Mouse (Mus musculus): ENCODE data around the gene Gm42742. TPM values are rescaled to one million over a fixed set of nuclear protein-coding genes. Genes with fewer than 3 reads are reported as not detected.

Gene Gm42742
- total RNA-seq, 2 experiments from 2014 or later = 12.9 to 16.6 TPM

DNA sequence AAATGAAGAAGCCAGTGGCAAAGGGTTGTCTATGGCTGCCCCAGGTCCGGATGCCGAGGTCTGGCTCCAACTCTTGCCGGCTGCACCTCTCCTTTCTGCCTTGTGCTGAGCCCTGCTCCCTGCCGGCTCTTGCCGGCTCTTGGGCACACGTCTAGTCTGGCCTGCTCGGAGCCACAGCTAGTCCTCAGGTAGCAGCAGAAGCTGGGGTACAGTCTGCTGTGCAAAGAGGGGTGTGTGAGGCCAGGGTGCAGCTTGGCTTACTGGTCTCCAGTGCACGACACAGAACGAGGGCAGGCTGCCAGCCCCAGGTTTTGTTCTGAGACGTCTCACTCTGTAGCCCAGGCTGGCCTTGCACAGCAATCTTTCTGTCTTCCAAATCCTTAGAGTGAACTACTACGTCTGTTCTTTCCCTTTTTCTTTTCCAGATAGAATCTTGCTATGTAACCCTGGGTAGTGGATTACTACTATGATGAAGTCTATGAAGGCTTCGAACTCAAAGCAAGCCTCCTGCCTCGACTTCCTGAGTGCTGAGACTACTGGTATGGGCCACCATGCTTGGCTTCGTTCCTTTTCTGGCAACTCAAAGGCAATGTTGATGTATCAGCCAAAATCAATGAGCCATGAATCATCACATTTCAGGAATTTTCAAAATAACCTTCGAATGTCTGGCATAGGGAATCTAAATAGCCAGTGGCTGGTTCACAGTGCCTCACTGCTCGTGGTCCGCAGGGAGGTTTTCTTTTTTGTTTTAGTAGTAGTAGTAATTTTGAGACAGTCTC lies 11.4 kb downstream of the Gm42742 start:
- no peak for DNase-seq
- intact Hi-C loops (cut with DNase I) = loop anchor here (10.0 kb wide), 1 partner anchor 95 kb away; no protein-coding TSS in a partner anchor

GRCm38 (mm10) chr7:127008239-127009019 lies 12.5 kb downstream of the Gm42742 start:
- peak; percentile 48 to 58 for DNase-seq
- intact Hi-C loops (cut with DNase I) = no loop called here

GRCm38 (mm10) chr7:127007313-127008024 lies 13.4 kb downstream of the Gm42742 start:
- intact Hi-C loops (cut with DNase I) = no loop called here

GRCm38 (mm10) chr7:127004122-127004875 lies 16.6 kb downstream of the Gm42742 start:
- intact Hi-C loops (cut with DNase I) = no loop called here
- DNase-seq = no peak

More at GRCm38 (mm10) chr7:127007313-127008024, 13.4 kb downstream of the Gm42742 start:
- DNase-seq = no peak

DNA sequence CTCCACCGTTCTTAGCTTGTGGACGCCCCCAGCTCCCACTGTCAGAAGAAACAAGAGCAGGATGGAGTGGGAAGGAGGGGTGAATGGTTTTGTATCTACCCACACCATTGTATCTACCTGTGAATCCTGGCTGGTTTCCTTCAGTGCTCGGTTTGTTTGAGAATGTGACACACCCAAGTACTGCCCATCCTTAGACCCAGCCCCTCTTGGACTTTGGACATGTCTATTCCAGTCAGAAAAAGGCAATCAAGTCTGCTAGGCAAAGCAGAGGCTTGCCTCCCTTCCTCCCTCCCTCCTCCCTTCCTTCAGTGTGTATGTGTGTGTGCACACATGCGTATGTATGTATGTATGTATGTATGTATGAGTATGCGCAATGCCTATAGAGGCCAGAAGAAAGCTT lies 17.3 kb downstream of the Gm42742 start:
- intact Hi-C loops (cut with DNase I) = no loop called here
- DNase-seq = no peak

GRCm38 (mm10) chr7:126999568-126999967 lies 21.3 kb downstream of the Gm42742 start:
- no peak for DNase-seq
- intact Hi-C loops (cut with DNase I) = no loop called here

DNA sequence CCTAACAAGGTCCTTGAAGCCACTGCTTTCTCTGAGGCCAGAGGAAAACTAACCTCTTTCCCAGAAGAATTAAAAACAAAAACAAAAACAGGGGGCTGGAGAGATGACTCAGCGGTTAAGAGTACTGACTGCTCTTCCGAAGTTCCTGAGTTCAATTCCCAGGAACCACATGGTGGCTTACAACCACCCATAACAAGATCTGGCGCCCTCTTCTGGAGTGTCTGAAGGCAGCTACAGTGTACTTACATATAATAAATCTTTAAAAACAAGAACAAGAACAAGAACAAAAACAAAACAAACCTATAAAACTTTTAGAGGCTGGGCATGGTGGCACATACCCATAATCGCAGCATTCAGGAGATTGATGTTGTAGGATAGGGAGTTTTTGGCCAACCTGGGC lies 24.4 kb downstream of the Gm42742 start:
- no peak for DNase-seq
- intact Hi-C loops (cut with DNase I) = no loop called here

DNA sequence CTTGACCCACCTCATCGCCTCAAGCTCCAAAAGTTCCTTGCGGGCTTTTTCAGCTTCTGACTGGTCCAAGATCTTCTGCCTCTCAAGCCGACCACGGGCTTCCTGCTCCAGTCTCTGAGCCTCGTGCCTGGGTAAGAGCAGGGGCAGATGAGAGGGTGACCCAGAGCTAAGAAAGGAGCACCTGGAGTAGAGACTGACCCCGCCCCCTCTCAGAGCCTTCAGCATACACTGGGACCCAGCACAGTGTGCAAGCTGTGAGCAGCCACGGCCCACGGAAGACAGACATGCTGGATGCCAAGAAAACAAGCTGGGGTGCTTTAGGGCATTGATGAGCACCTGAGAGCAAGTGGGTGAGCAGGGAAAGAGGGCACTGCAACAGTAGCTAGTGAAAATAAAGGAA lies 32.1 kb downstream of the Gm42742 start:
- intact Hi-C loops (cut with DNase I) = loop anchor here (5.0 kb wide), 1 partner anchor 33 kb away; the partner anchor contains the start of genes Gm42742 and Prrt2
- no peak for DNase-seq

GRCm38 (mm10) chr7:126986319-126986718 lies 34.6 kb downstream of the Gm42742 start:
- DNase-seq = peak in 1 of 2 experiments; percentile 31
- intact Hi-C loops (cut with DNase I) = loop anchor here (2.0 to 5.0 kb wide), 2 partner anchors 36 to 124 kb away; partner anchors contain the start of genes Gm42742 and Prrt2

GRCm38 (mm10) chr7:126984667-126985444 lies 36.0 kb downstream of the Gm42742 start:
- no peak for DNase-seq
- intact Hi-C loops (cut with DNase I) = loop anchor here (5.0 kb wide), 1 partner anchor 37 kb away; the partner anchor contains the start of genes Gm42742 and Prrt2

DNA sequence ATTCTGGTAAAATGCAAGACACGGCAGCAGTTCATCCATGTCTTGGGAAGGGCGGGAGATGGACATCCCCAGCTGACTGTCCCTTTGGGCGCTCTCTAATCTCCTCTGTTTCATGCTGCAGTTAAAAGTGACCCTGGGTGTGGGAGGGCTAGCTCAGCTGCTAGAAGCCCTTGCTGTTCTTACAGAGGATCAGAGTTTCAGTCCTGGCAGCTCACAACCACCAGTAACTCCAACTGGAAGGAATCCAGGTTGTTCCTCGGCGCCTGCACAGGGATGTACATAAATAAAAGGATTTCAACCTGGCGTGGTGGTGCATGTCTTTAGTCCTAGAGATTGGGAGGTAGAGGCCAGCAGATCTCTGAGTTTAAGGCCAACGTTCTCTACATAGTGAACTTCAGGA lies 37.8 kb downstream of the Gm42742 start:
- DNase-seq = no peak
- intact Hi-C loops (cut with DNase I) = no loop called here

DNA sequence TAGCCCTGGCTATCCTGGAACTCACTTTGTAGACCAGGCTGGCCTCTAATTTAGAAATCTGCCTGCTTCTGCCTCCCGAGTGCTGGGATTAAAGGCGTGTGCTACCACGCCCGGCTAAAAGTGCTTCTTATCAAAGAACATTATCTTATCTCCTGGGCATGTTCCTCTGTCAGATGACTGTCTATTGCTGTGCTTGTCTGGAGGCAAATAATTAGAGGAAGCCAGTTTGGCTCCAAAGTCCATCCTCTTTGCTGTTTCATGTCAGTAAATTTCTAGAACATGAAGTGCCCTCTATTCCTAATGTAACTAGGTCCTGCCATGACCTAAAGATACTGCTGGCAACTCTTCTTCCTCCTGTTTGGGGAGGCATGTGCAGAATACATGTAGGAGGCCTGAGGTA lies 38.8 kb downstream of the Gm42742 start:
- no peak for DNase-seq
- intact Hi-C loops (cut with DNase I) = no loop called here

GRCm38 (mm10) chr7:126981601-126982000 lies 39.3 kb downstream of the Gm42742 start:
- no peak for DNase-seq
- intact Hi-C loops (cut with DNase I) = no loop called here

DNA sequence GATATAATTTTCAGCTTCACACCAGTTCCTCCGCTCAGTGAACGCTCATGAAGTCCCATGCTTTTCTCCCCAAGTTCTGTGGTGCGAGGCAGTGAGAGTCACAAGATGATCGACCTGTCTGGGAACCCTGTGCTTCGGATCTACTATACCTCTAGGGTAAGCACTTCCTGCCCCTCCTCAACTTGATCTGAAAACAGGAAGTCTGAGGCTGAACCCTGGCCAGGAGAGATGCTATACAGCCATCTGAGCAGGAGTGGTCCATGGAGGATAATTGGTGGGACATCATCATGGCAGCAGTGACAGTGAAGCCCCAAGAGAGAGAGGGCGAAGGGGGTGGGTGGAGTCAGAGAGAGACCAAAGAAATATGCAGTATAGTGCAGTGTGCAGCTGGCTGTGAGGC lies 42.1 kb downstream of the Gm42742 start:
- no peak for DNase-seq
- intact Hi-C loops (cut with DNase I) = loop anchor here (5.0 kb wide), 1 partner anchor 38 kb away; the partner anchor contains the start of genes Pagr1a and Pagr1b

- intact Hi-C loops (cut with DNase I) = loop anchor here (5.0 kb wide), 1 partner anchor 40 kb away; the partner anchor contains the start of genes Pagr1a and Pagr1b
Measured at GRCm38 (mm10) chr7:126976878-126977459, 43.9 kb downstream of the Gm42742 start.

DNA sequence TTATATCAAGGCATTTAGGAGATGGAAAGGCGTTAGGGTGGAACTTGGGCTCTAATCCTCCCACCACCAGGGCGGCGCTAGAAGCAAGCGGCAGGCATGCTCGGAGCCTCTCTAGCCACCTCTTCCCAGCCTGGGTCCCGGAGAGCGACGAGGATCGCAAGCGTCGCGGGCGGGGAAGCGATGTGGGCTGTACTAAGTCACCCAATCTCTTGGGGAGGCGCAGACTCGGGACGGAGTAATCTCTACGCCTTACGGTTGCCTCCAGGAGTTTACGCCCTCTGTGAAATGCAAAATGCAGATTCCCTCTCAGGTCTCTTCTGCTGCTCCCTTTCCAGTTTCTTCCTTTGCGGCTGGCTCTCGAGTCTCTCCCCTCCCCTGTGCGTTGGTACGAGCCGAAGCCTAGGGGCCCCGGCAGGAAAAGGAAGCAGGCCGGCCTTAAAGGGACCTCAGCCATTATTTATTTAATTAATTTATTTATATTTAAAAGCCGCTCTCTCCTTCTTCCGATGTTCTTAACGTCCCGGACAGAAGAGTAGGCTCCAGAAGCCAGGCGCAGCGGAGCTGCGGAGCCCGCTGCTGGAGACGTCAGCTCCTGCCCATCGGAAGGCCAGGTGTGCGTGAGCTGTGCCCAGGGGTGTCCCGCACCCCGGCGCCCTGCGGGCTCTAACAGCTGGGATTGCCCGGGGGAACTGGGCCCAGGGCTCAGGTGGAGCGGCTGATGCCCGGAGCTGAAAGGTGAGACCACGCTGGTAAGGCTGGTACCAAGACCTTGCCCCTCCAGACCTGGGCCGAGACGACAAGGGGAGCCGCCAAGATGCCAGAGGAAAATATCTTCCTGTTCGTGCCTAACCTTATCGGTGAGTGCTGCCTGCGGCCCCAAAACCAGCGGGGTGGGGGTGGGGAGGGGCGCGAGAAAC lies 44.7 kb downstream of the Gm42742 start, which contains the start of gene Cdiptos:
Cdiptos (minus strand) TSS at position 149 of the 917 bp plus-strand sequence.
- intact Hi-C loops (cut with DNase I) = loop anchor here (5.0 kb wide), 1 partner anchor 41 kb away; the partner anchor contains the start of genes Pagr1a and Pagr1b
- DNase-seq = peak; percentile 95 to 97

More at GRCm38 (mm10) chr7:126976878-126977459, 43.9 kb downstream of the Gm42742 start:
- DNase-seq = no peak

GRCm38 (mm10) chr7:126975893-126975949 lies 45.2 kb downstream of the Gm42742 start, which contains the start of gene Cdipt:
Gene Cdipt, plus strand, starts transcription at chr7:126975914.
- intact Hi-C loops (cut with DNase I) = loop anchor here (5.0 kb wide), 1 partner anchor 42 kb away; the partner anchor contains the start of genes Pagr1a and Pagr1b

GRCm38 (mm10) chr7:126975493-126975892 lies 45.4 kb downstream of the Gm42742 start:
- no peak for DNase-seq
- intact Hi-C loops (cut with DNase I) = loop anchor here (5.0 kb wide), 1 partner anchor 42 kb away; the partner anchor contains the start of genes Pagr1a and Pagr1b

More at GRCm38 (mm10) chr7:126975893-126975949, 45.2 kb downstream of the Gm42742 start, which contains the start of gene Cdipt:
- DNase-seq = no peak

All from gastrocnemius, postnatal 36 days (tissue).